Mouse (Mus musculus) liver, embryonic 15.5 days (tissue): ENCODE results near the gene Ccng2. TPM values are rescaled to one million over a fixed set of nuclear protein-coding genes. Genes with fewer than 3 reads are reported as not detected.

Experiments
- ATAC-seq: fragments of 200-750 bp; cut with Nextera tagmentation; 2 replicates; pipeline ENCODE4 v1.8.0; 2017; ENCODE audit warnings: moderate number of reproducible peaks, mild to moderate bottlenecking, moderate library complexity; ENCODE audit not compliant: insufficient read depth
- H3K27ac ChIP-seq: fragments of 300-500 bp; sonication (generic); replicated peaks from 2 replicates; pipeline ENCODE4 v1.5.1; 2015; ENCODE audit warnings: mild to moderate bottlenecking, inconsistent platforms
- H3K27me3 ChIP-seq: fragments of 300-500 bp; sonication (generic); 2 replicates; pipeline ENCODE4 v1.6.1; 2015; ENCODE audit warnings: mild to moderate bottlenecking, inconsistent platforms
- H3K36me3 ChIP-seq: fragments of 300-500 bp; sonication (generic); replicated peaks from 2 replicates; pipeline ENCODE4 v1.6.1; 2015; ENCODE audit warnings: moderate library complexity, mild to moderate bottlenecking, inconsistent platforms
- H3K4me1 ChIP-seq: fragments of 300-500 bp; sonication (generic); replicated peaks from 2 replicates; pipeline ENCODE4 v1.6.1; 2015; ENCODE audit warnings: inconsistent platforms
- H3K4me2 ChIP-seq: fragments of 300-500 bp; sonication (generic); 2 replicates; pipeline ENCODE4 v1.6.1; 2015; ENCODE audit warnings: moderate library complexity, mild to moderate bottlenecking, inconsistent platforms
- H3K4me3 ChIP-seq: fragments of 300-500 bp; sonication (generic); replicated peaks from 2 replicates; pipeline ENCODE4 v1.5.1; 2015; ENCODE audit warnings: mild to moderate bottlenecking, inconsistent platforms
- H3K9ac ChIP-seq: fragments of 300-500 bp; sonication (generic); 2 replicates; pipeline ENCODE4 v1.6.1; 2015; ENCODE audit warnings: moderate library complexity, mild to moderate bottlenecking, inconsistent platforms
- H3K9me3 ChIP-seq: fragments of 300-500 bp; sonication (generic); replicated peaks from 2 replicates; pipeline ENCODE4 v1.6.1; 2016; ENCODE audit warnings: inconsistent platforms
- WGBS: fragments of 180-500 bp; shearing (Covaris S2); methylation state at CpG from one replicate; pipeline ENCODE4 v1.1.7; 2015; ENCODE audit warnings: mixed read lengths; ENCODE audit not compliant: insufficient replicate concordance; 5-methylcytosine and 5-hydroxymethylcytosine counted together
- polyA plus RNA-seq: library from polyadenylated mRNA; unstranded; fragments of >200 nt; fragmentation: Nextera tagmentation; extraction: Ambion mirVana; gene quantifications from 2 replicates; pipeline ENCODE4 v1.2.1, GENCODE M21; 2015

The Ccng2 gene
- polyA plus RNA-seq, 1 experiment from 2014 or later: 22.0 TPM

GRCm38 (mm10) chr5:93290282-93290681 is 23.2 kb downstream of the Ccng2 start:
- H3K4me3 ChIP-seq: no peak overlapping the region
- no peak overlapping the region for H3K4me2 ChIP-seq
- 2% methylated on average over 2 of the region's 2 CpGs for WGBS
- H3K36me3 ChIP-seq: no peaks in the 10 kb centered on the region
- peaks cover 12% of the 10 kb centered on the region for H3K4me1 ChIP-seq
- peak; percentile 65 for ATAC-seq
- H3K27ac ChIP-seq: no peak overlapping the region
- H3K9me3 ChIP-seq: no peaks in the 10 kb centered on the region
- no peaks in the 10 kb centered on the region for H3K27me3 ChIP-seq
- H3K9ac ChIP-seq: no peak overlapping the region

- H3K4me2 ChIP-seq: no peak overlapping the region
- no peaks in the 10 kb centered on the region for H3K9me3 ChIP-seq
- H3K27me3 ChIP-seq: no peaks in the 10 kb centered on the region
- 45% methylated on average over 5 of the region's 5 CpGs for WGBS
- H3K27ac ChIP-seq: no peak overlapping the region
- no peaks in the 10 kb centered on the region for H3K4me1 ChIP-seq
- ATAC-seq: no peak
- no peak overlapping the region for H3K9ac ChIP-seq
- H3K4me3 ChIP-seq: no peak overlapping the region
- no peaks in the 10 kb centered on the region for H3K36me3 ChIP-seq
These were observed 29.3 kb downstream of the Ccng2 start for GRCm38 (mm10) chr5:93296341-93296746.

GRCm38 (mm10) chr5:93296754-93297153 is 29.7 kb downstream of the Ccng2 start:
- ATAC-seq: no peak
- WGBS: 57% methylated on average over 4 of the region's 4 CpGs

GRCm38 (mm10) chr5:93297311-93297710 is 30.3 kb downstream of the Ccng2 start:
- Histone ChIP-seq H3K4me3 (no peak overlapping the region), H3K4me1 (no peaks in the 10 kb centered on the region), H3K9ac (no peak overlapping the region), H3K27me3 (no peaks in the 10 kb centered on the region), H3K27ac (no peak overlapping the region), H3K4me2 (no peak overlapping the region), H3K9me3 (no peaks in the 10 kb centered on the region), H3K36me3 (no peaks in the 10 kb centered on the region)
- ATAC-seq: no peak
- WGBS: 61% methylated on average over 3 of the region's 3 CpGs

More at GRCm38 (mm10) chr5:93296754-93297153, 29.7 kb downstream of the Ccng2 start:
- H3K4me2 ChIP-seq: no peak overlapping the region
- H3K36me3 ChIP-seq: no peaks in the 10 kb centered on the region
- no peak overlapping the region for H3K9ac ChIP-seq
- H3K9me3 ChIP-seq: no peaks in the 10 kb centered on the region
- no peaks in the 10 kb centered on the region for H3K27me3 ChIP-seq
- H3K4me1 ChIP-seq: no peaks in the 10 kb centered on the region
- H3K4me3 ChIP-seq: no peak overlapping the region
- no peak overlapping the region for H3K27ac ChIP-seq

- H3K9ac ChIP-seq: no peak overlapping the region
- WGBS: 50% methylated on average over 2 of the region's 2 CpGs
- H3K4me1 ChIP-seq: no peaks in the 10 kb centered on the region
- H3K36me3 ChIP-seq: no peaks in the 10 kb centered on the region
- no peak overlapping the region for H3K4me3 ChIP-seq
- ATAC-seq: no peak
- no peaks in the 10 kb centered on the region for H3K9me3 ChIP-seq
- no peak overlapping the region for H3K4me2 ChIP-seq
- no peak overlapping the region for H3K27ac ChIP-seq
- H3K27me3 ChIP-seq: no peaks in the 10 kb centered on the region
These were observed 38.2 kb downstream of the Ccng2 start for GRCm38 (mm10) chr5:93305126-93305830.

- Histone ChIP-seq H3K4me1 (no peaks in the 10 kb centered on the region), H3K9ac (no peak overlapping the region), H3K4me2 (no peak overlapping the region), H3K27me3 (no peaks in the 10 kb centered on the region), H3K4me3 (no peak overlapping the region), H3K9me3 (no peaks in the 10 kb centered on the region), H3K36me3 (no peaks in the 10 kb centered on the region), H3K27ac (no peak overlapping the region)
- no peak for ATAC-seq
- WGBS: 61% methylated on average over 2 of the region's 2 CpGs
These were observed 41.9 kb downstream of the Ccng2 start for GRCm38 (mm10) chr5:93308909-93309308.

- H3K27ac ChIP-seq: no peak overlapping the region
- no peak for ATAC-seq
- 15% methylated on average over 1 of the region's 1 CpGs for WGBS
- H3K4me1 ChIP-seq: no peaks in the 10 kb centered on the region
- H3K4me3 ChIP-seq: no peak overlapping the region
- no peak overlapping the region for H3K9ac ChIP-seq
- no peak overlapping the region for H3K4me2 ChIP-seq
- H3K9me3 ChIP-seq: no peaks in the 10 kb centered on the region
- H3K36me3 ChIP-seq: no peaks in the 10 kb centered on the region
- no peaks in the 10 kb centered on the region for H3K27me3 ChIP-seq
These were observed 56.4 kb downstream of the Ccng2 start for GRCm38 (mm10) chr5:93323320-93324001.

Other genes starting within 250 kb of the Ccng2 start
- 1.1 and 1.4 TPM in 2 replicates for gene Sowahb, start 222.2 kb upstream of the Ccng2 start, polyA plus RNA-seq
- gene Sept11, start 173.8 kb upstream of the Ccng2 start, polyA plus RNA-seq: 20.6 and 22.9 TPM in 2 replicates
- gene Ccni, start 60.8 kb upstream of the Ccng2 start, polyA plus RNA-seq: 33.1 and 34.9 TPM in 2 replicates
- gene 2010109A12Rik, start 60.7 kb upstream of the Ccng2 start, polyA plus RNA-seq: 1.1 and 1.3 TPM in 2 replicates